Mouse (Mus musculus) bone marrow macrophage, adult 2 months (primary cell): ENCODE data around the gene Lrrc8d.

Experiments used
- CTCF ChIP-seq: IDR thresholded peaks from 2 replicates; pipeline ENCODE4 v1.5.1; 2012; ENCODE audit warnings: low read depth, mild to moderate bottlenecking, low read length, moderate library complexity
- POLR2A ChIP-seq: IDR thresholded peaks from 2 replicates; pipeline ENCODE4 v1.6.1; 2012; ENCODE audit warnings: mild to moderate bottlenecking, low read depth, low read length, borderline replicate concordance

GRCm38 (mm10) chr5:105675511-105675910 lies 24.3 kb upstream of the Lrrc8d start:
- no peak for TF ChIP-seq CTCF
- no peak for TF ChIP-seq POLR2A
